8 mouse cellular contexts compared by ENCODE assay signal in the genomic region with DNA sequence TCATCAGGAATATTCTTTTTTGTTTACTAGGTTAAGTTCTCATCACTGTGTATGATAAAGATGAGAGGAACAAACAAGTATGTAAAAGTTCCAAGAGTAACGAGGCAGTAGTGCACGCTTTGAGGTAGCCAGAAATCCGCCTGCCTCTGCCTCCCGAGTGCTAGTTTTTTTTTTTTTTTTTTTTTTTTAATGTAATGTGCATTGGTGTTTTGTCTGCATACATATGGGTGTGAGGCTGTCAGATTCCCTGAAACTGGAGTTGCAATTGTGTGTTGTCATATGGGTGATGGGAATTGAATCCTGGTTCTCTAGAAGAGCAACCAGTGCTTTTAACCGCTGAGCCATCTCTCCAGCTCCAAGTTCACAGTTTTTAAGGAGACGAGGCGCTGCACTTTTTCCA. TPM values are rescaled to one million over a fixed set of nuclear protein-coding genes. Genes with fewer than 3 reads are reported as not detected.
A peak's percentile ranks its signal among the peaks of the same experiment; 100 is the strongest.
DNase-seq lines count a peak whose midpoint lies in the region; ATAC-seq and TF ChIP-seq lines count a peak whose summit lies in the region.

No protein-coding gene starts in this region.

- H3K4me2 ChIP-seq in heart, embryonic 15.5 days = peak overlapping the region; percentile 97

- H3K4me1 ChIP-seq in heart, embryonic 15.5 days (replicated peaks) = peaks cover 18% of the 10 kb centered on the region
- H3K4me1 ChIP-seq in G1E (ENCODE audit: insufficient read depth, low read depth, low read length) = peaks cover 14% of the 10 kb centered on the region
- peaks cover 22% of the 10 kb centered on the region for H3K4me1 ChIP-seq in hindbrain, embryonic 10.5 days (replicated peaks)
- H3K4me1 ChIP-seq in midbrain, embryonic 10.5 days = peaks cover 25% of the 10 kb centered on the region

- intact Hi-C loops in left cerebral cortex, postnatal 4 days (cut with DNase I) = no loop called here

- no peak for TF ChIP-seq CTCF in G1E (IDR thresholded peaks at IDR 0.05; ENCODE audit: low read depth, low read length)

- H3K9ac ChIP-seq in heart, embryonic 15.5 days = peak overlapping the region; percentile 93

- H3K9me3 ChIP-seq in heart, embryonic 15.5 days (replicated peaks) = no peaks in the 10 kb centered on the region
- no peaks in the 10 kb centered on the region for H3K9me3 ChIP-seq in G1E (replicated peaks)
- H3K9me3 ChIP-seq in hindbrain, embryonic 10.5 days = no peaks in the 10 kb centered on the region
- no peaks in the 10 kb centered on the region for H3K9me3 ChIP-seq in midbrain, embryonic 10.5 days (replicated peaks)

- no peaks in the 10 kb centered on the region for H3K27me3 ChIP-seq in heart, embryonic 15.5 days
- no peaks in the 10 kb centered on the region for H3K27me3 ChIP-seq in G1E (ENCODE audit: insufficient read depth, low read length)
- no peaks in the 10 kb centered on the region for H3K27me3 ChIP-seq in hindbrain, embryonic 10.5 days (ENCODE audit: insufficient read depth, poor library complexity, severe bottlenecking)
- no peaks in the 10 kb centered on the region; the same call in 1 of the 2 replicates for H3K27me3 ChIP-seq in midbrain, embryonic 10.5 days (ENCODE audit: low read depth, poor library complexity, severe bottlenecking)

- H3K27ac ChIP-seq in heart, embryonic 15.5 days = peak overlapping the region; percentile 77; the same call in 1 of the 2 replicates
- peak overlapping the region; percentile 96 for H3K27ac ChIP-seq in hindbrain, embryonic 10.5 days
- H3K27ac ChIP-seq in midbrain, embryonic 10.5 days (replicated peaks) = peak overlapping the region; percentile 97

- WGBS in heart, embryonic 15.5 days = 62% methylated on average over 7 of the region's 7 CpGs
- WGBS in hindbrain, embryonic 10.5 days = 63% methylated on average over 7 of the region's 7 CpGs
- 59% methylated on average over 7 of the region's 7 CpGs for WGBS in midbrain, embryonic 10.5 days

- no peak for ATAC-seq in heart, embryonic 15.5 days (replicated peaks; ENCODE audit: insufficient number of reproducible peaks, insufficient read depth, low FRiP score, low read depth)
- ATAC-seq in G1E (ENCODE audit: extremely low read depth, insufficient number of reproducible peaks, low FRiP score, poor library complexity, severe bottlenecking) = no peak

- no peaks in the 10 kb centered on the region for H3K36me3 ChIP-seq in heart, embryonic 15.5 days
- H3K36me3 ChIP-seq in G1E (replicated peaks) = peaks cover 25% of the 10 kb centered on the region
- H3K36me3 ChIP-seq in hindbrain, embryonic 10.5 days = peaks cover 29% of the 10 kb centered on the region
- H3K36me3 ChIP-seq in midbrain, embryonic 10.5 days = peaks cover 34% of the 10 kb centered on the region

- H3K4me3 ChIP-seq in heart, embryonic 15.5 days = peak overlapping the region; percentile 96
- peak overlapping the region; percentile 79 for H3K4me3 ChIP-seq in G1E (ENCODE audit: low read depth, low read length)
- peak overlapping the region; percentile 76 for H3K4me3 ChIP-seq in hindbrain, embryonic 10.5 days
- H3K4me3 ChIP-seq in midbrain, embryonic 10.5 days = peak overlapping the region; percentile 91

- no peak for DNase-seq in heart, adult 18-20 months
- DNase-seq in G1E (ENCODE audit: low spot score) = no peak
- DNase-seq in hindbrain, embryonic 10.5 days (ENCODE audit: low spot score) = no peak
- DNase-seq in midbrain, embryonic 10.5 days (ENCODE audit: low spot score) = no peak
- no peak for DNase-seq in right cerebral cortex, adult 2 months (ENCODE audit: low spot score in 2 of 2)
- DNase-seq in left cerebral cortex, postnatal 4 days = no peak
- DNase-seq in layer of hippocampus, adult 11-12 months (ENCODE audit: low spot score) = no peak

RNA-seq across cellular contexts. Expression of a gene that starts 0.6 kb away (rescaled TPM):
- polyA plus RNA-seq in heart, embryonic 15.5 days (2015; fragmentation: Nextera tagmentation; extraction: Ambion mirVana) = 5.8 and 7.1 TPM in 2 replicates
- 10 to 100 TPM; 12.4 to 13.0 TPM for total RNA-seq in heart, adult 18-20 months (2021)
- total RNA-seq in G1E (2014; fragmentation: Nextera tagmentation) (2.0 and 2.7 TPM in 2 replicates), G1E (2017) (0.55 and 0.64 TPM in 2 replicates)
- 0.28 and 0.46 TPM in 2 replicates for polyA plus RNA-seq in G1E (2012)
- polyA plus RNA-seq in hindbrain, embryonic 10.5 days (2016; fragmentation: Nextera tagmentation; extraction: Ambion mirVana) = 10.9 and 14.5 TPM in 2 replicates
- polyA plus RNA-seq in midbrain, embryonic 10.5 days (2016; fragmentation: Nextera tagmentation; extraction: Ambion mirVana) = 9.4 and 14.9 TPM in 2 replicates
- 100 to 1,000 TPM in 1 of 2 experiments, 10 to 100 TPM in 1; 97.3 to 112 TPM for total RNA-seq in left cerebral cortex, postnatal 4 days (2021)

RNA-seq across cellular contexts. Expression of a gene that starts 39.3 kb away (rescaled TPM):
- polyA plus RNA-seq in heart, embryonic 15.5 days (2015; fragmentation: Nextera tagmentation; extraction: Ambion mirVana) = 12.9 and 17.4 TPM in 2 replicates
- 1 to 10 TPM; 2.1 to 2.3 TPM for total RNA-seq in heart, adult 18-20 months (2021)
- total RNA-seq in G1E (2014; fragmentation: Nextera tagmentation) (53.4 and 70.4 TPM in 2 replicates), G1E (2017) (100 and 102 TPM in 2 replicates)
- polyA plus RNA-seq in G1E (2012) = 1.9 and 2.5 TPM in 2 replicates
- polyA plus RNA-seq in hindbrain, embryonic 10.5 days (2016; fragmentation: Nextera tagmentation; extraction: Ambion mirVana) = 31.0 and 43.8 TPM in 2 replicates
- 39.5 and 44.3 TPM in 2 replicates for polyA plus RNA-seq in midbrain, embryonic 10.5 days (2016; fragmentation: Nextera tagmentation; extraction: Ambion mirVana)
- 1 to 10 TPM; 2.6 to 3.0 TPM for total RNA-seq in left cerebral cortex, postnatal 4 days (2021)

RNA-seq across cellular contexts. Expression of a gene that starts 39.5 kb away (rescaled TPM):
- polyA plus RNA-seq in heart, embryonic 15.5 days (2015; fragmentation: Nextera tagmentation; extraction: Ambion mirVana) = 23.1 and 26.7 TPM in 2 replicates
- 10 to 100 TPM; 16.4 to 21.0 TPM for total RNA-seq in heart, adult 18-20 months (2021)
- total RNA-seq in G1E (2014; fragmentation: Nextera tagmentation) (62.1 and 65.3 TPM in 2 replicates), G1E (2017) (86.8 and 94.2 TPM in 2 replicates)
- 51.5 and 56.7 TPM in 2 replicates for polyA plus RNA-seq in G1E (2012)
- polyA plus RNA-seq in hindbrain, embryonic 10.5 days (2016; fragmentation: Nextera tagmentation; extraction: Ambion mirVana) = 22.8 and 23.0 TPM in 2 replicates
- polyA plus RNA-seq in midbrain, embryonic 10.5 days (2016; fragmentation: Nextera tagmentation; extraction: Ambion mirVana) = 26.9 and 28.1 TPM in 2 replicates
- total RNA-seq in left cerebral cortex, postnatal 4 days (2021) = 1 to 10 TPM; 6.3 to 8.0 TPM
